Mouse (Mus musculus) liver, adult 2 months (tissue): ENCODE measurements at regions not wholly inside any gene's neighbourhood (a gene's known extent, or its start where the extent isn't known, plus 50 kb on each side); places are given as distances from the start of the nearest gene placed in this dataset.

Experiments
- CTCF ChIP-seq: fragments of 200-500 bp; IDR thresholded peaks from 2 replicates; pipeline ENCODE4 v1.5.1; 2011; ENCODE audit warnings: low read depth, low read length, control low read depth
- POLR2A ChIP-seq: fragments of 200-500 bp; IDR thresholded peaks from 2 replicates; pipeline ENCODE4 v1.6.1; 2011; ENCODE audit warnings: low read length, control low read depth; ENCODE audit not compliant: insufficient read depth; ENCODE audit errors: extremely low read depth

DNA sequence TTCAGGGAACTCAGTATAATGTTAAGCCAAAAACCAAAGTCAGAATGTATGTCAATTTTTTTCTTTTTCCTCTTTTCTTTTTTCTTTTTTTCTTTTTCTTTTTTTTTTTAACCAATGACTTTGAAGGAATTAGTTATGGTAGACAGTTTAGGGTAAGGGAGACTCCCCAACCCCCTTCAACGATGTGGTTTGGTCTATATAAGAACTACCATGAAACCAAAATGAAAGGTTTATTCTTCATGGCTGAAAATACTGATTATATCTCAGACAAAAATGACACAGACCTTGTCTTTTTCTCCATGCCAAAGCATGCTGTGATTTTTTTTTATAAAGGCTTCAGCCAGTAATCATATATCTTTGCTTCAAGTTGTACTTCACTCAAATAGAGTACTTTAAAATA lies 526.7 kb downstream of the Ptprc start:
- TF ChIP-seq CTCF (no peak), POLR2A (no peak)
